Mouse (Mus musculus): ENCODE results near the gene Ubxn11. TPM values are rescaled to one million over a fixed set of nuclear protein-coding genes. Genes with fewer than 3 reads are reported as not detected.

The Ubxn11 gene
- total RNA-seq, 4 experiments from 2014 or later, result 33.5 to 51.3 (median 43.0) TPM

- DNase-seq (ENCODE audit: low spot score in 2 of 2), result no peak
Observed at GRCm38 (mm10) chr4:134090521-134091224, 11.7 kb upstream of the Ubxn11 start.

- DNase-seq (ENCODE audit: low spot score in 2 of 2), result no peak
Observed at GRCm38 (mm10) chr4:134091225-134091529, 11.2 kb upstream of the Ubxn11 start.

GRCm38 (mm10) chr4:134092382-134093288 lies 9.7 kb upstream of the Ubxn11 start:
- DNase-seq (ENCODE audit: low spot score in 2 of 2), result no peak

- DNase-seq (ENCODE audit: low spot score in 2 of 2), result no peak
Observed at GRCm38 (mm10) chr4:134094004-134094564, 8.3 kb upstream of the Ubxn11 start.

GRCm38 (mm10) chr4:134094923-134095547 lies 7.3 kb upstream of the Ubxn11 start, which contains the start of gene Cd52:
Gene Cd52, minus strand, starts transcription at chr4:134095082.
- no peak for DNase-seq (ENCODE audit: low spot score in 2 of 2)

- no peak for DNase-seq (ENCODE audit: low spot score in 2 of 2)
Observed at GRCm38 (mm10) chr4:134096120-134096519, 6.2 kb upstream of the Ubxn11 start.

- no peak for DNase-seq (ENCODE audit: low spot score in 2 of 2)
Observed at GRCm38 (mm10) chr4:134097015-134097608, 5.3 kb upstream of the Ubxn11 start.

- DNase-seq (ENCODE audit: low spot score in 2 of 2), result peak in 1 of 2 experiments; percentile 51
Observed at GRCm38 (mm10) chr4:134098628-134099027, 3.7 kb upstream of the Ubxn11 start.

- no peak for DNase-seq (ENCODE audit: low spot score in 2 of 2)
Observed at GRCm38 (mm10) chr4:134100245-134100644, 2.1 kb upstream of the Ubxn11 start.

- no peak for DNase-seq (ENCODE audit: low spot score in 2 of 2)
Observed at GRCm38 (mm10) chr4:134102742-134103119, 361 bp downstream of the Ubxn11 start.

GRCm38 (mm10) chr4:134106105-134106504 lies 3.7 kb downstream of the Ubxn11 start:
- DNase-seq (ENCODE audit: low spot score in 2 of 2), result no peak

- peak in 1 of 2 experiments; percentile 87 for DNase-seq (ENCODE audit: low spot score in 2 of 2)
Observed at GRCm38 (mm10) chr4:134107730-134108129, 5.4 kb downstream of the Ubxn11 start.

GRCm38 (mm10) chr4:134108196-134108595 lies 5.8 kb downstream of the Ubxn11 start:
- no peak for DNase-seq (ENCODE audit: low spot score in 2 of 2)

GRCm38 (mm10) chr4:134110653-134111052 lies 8.3 kb downstream of the Ubxn11 start:
- DNase-seq (ENCODE audit: low spot score in 2 of 2), result no peak

- no peak for DNase-seq (ENCODE audit: low spot score in 2 of 2)
Observed at GRCm38 (mm10) chr4:134112403-134112802, 10.0 kb downstream of the Ubxn11 start.

GRCm38 (mm10) chr4:134113356-134113994 lies 11.1 kb downstream of the Ubxn11 start:
- no peak for DNase-seq (ENCODE audit: low spot score in 2 of 2)

GRCm38 (mm10) chr4:134114038-134114437 lies 11.7 kb downstream of the Ubxn11 start:
- DNase-seq (ENCODE audit: low spot score in 2 of 2), result no peak

- DNase-seq (ENCODE audit: low spot score in 2 of 2), result no peak
Observed at GRCm38 (mm10) chr4:134115215-134116144, 13.1 kb downstream of the Ubxn11 start.

- DNase-seq (ENCODE audit: low spot score in 2 of 2), result no peak
Observed at GRCm38 (mm10) chr4:134116501-134116900, 14.1 kb downstream of the Ubxn11 start.

- DNase-seq (ENCODE audit: low spot score in 2 of 2), result no peak
Observed at GRCm38 (mm10) chr4:134117012-134117411, 14.6 kb downstream of the Ubxn11 start.
